Mouse (Mus musculus) mesoderm, embryonic 11.5 days (tissue): ENCODE data around the gene Wnt9b.

Experiments
- DNase-seq: peaks from one replicate; pipeline ENCODE4 v3.0.0-alpha.2; 2012; ENCODE audit warnings: low read depth, low spot score

Wnt9b gene

GRCm38 (mm10) chr11:103683667-103684334, 65.8 kb downstream of the Wnt9b start:
- DNase-seq: no peak
